Mouse (Mus musculus): ENCODE data around the gene Gna11. TPM values are rescaled to one million over a fixed set of nuclear protein-coding genes. Genes with fewer than 3 reads are reported as not detected.

The Gna11 gene
- 73.4 and 77.2 TPM in 2 replicates for polyA plus RNA-seq (2016; fragmentation: Nextera tagmentation; extraction: Ambion mirVana)

- H3K27me3 ChIP-seq (ENCODE audit: poor library complexity, severe bottlenecking) = 0 out of 2 replicates have a peak, but pooled peaks cover 6% of the 10 kb centered on the region
- no peaks in the 10 kb centered on the region for H3K9me3 ChIP-seq
- peak within 1 kb of the TSS; percentile 94 for H3K27ac ChIP-seq
- peak within 1 kb of the TSS; percentile 97 for H3K4me3 ChIP-seq
- peaks cover 29% of the 10 kb centered on the region for H3K36me3 ChIP-seq (replicated peaks)
- H3K4me1 ChIP-seq = peaks cover 42% of the 10 kb centered on the region
- 1% methylated on average over 59 of the region's 59 CpGs for WGBS
- peak; percentile 99 for DNase-seq (ENCODE audit: extremely low spot score, low spot score)
Measured at GRCm38 (mm10) chr10:81545161-81545747, at the start of gene Gna11. Gna11 (minus strand) TSS chr10:81545190.

- Histone ChIP-seq H3K9me3 (no peaks in the 10 kb centered on the region), H3K4me1 (peaks cover 40% of the 10 kb centered on the region), H3K36me3 (replicated peaks) (no peaks in the 10 kb centered on the region), H3K27me3 (ENCODE audit: poor library complexity, severe bottlenecking) (peaks cover 100% of the 10 kb centered on the region), H3K27ac (no peak overlapping the region), H3K4me3 (no peak overlapping the region)
- WGBS = 81% methylated on average over 18 of the region's 18 CpGs
- DNase-seq (ENCODE audit: extremely low spot score, low spot score) = no peak
Measured at GRCm38 (mm10) chr10:81593935-81594334, 48.9 kb upstream of the Gna11 start.

- H3K4me1 ChIP-seq = peaks cover 33% of the 10 kb centered on the region
- no peaks in the 10 kb centered on the region for H3K36me3 ChIP-seq (replicated peaks)
- no peak overlapping the region for H3K4me3 ChIP-seq
- H3K9me3 ChIP-seq = no peaks in the 10 kb centered on the region
- no peak for DNase-seq (ENCODE audit: extremely low spot score, low spot score)
- WGBS = 76% methylated on average over 4 of the region's 4 CpGs
- H3K27me3 ChIP-seq (ENCODE audit: poor library complexity, severe bottlenecking) = peaks cover 100% of the 10 kb centered on the region
- no peak overlapping the region for H3K27ac ChIP-seq
Measured at GRCm38 (mm10) chr10:81593223-81593622, 48.2 kb upstream of the Gna11 start.

- H3K4me3 ChIP-seq = no peak overlapping the region
- no peaks in the 10 kb centered on the region for H3K36me3 ChIP-seq (replicated peaks)
- 84% methylated on average over 7 of the region's 7 CpGs for WGBS
- H3K4me1 ChIP-seq = peaks cover 27% of the 10 kb centered on the region
- peaks cover 100% of the 10 kb centered on the region for H3K27me3 ChIP-seq (ENCODE audit: poor library complexity, severe bottlenecking)
- no peaks in the 10 kb centered on the region for H3K9me3 ChIP-seq
- no peak overlapping the region for H3K27ac ChIP-seq
- no peak for DNase-seq (ENCODE audit: extremely low spot score, low spot score)
Measured at GRCm38 (mm10) chr10:81592631-81593030, 47.6 kb upstream of the Gna11 start.

GRCm38 (mm10) chr10:81591846-81592245, 46.9 kb upstream of the Gna11 start:
- Histone ChIP-seq H3K27ac (no peak overlapping the region), H3K36me3 (replicated peaks) (no peaks in the 10 kb centered on the region), H3K27me3 (ENCODE audit: poor library complexity, severe bottlenecking) (peaks cover 100% of the 10 kb centered on the region), H3K9me3 (no peaks in the 10 kb centered on the region), H3K4me1 (peaks cover 19% of the 10 kb centered on the region), H3K4me3 (no peak overlapping the region)
- no peak for DNase-seq (ENCODE audit: extremely low spot score, low spot score)
- WGBS = 73% methylated on average over 9 of the region's 9 CpGs

- Histone ChIP-seq H3K36me3 (replicated peaks) (no peaks in the 10 kb centered on the region), H3K9me3 (no peaks in the 10 kb centered on the region), H3K4me3 (no peak overlapping the region), H3K4me1 (peaks cover 10% of the 10 kb centered on the region; the same call in 1 of the 2 replicates), H3K27ac (no peak overlapping the region), H3K27me3 (ENCODE audit: poor library complexity, severe bottlenecking) (peaks cover 100% of the 10 kb centered on the region)
- no peak for DNase-seq (ENCODE audit: extremely low spot score, low spot score)
- WGBS = 73% methylated on average over 7 of the region's 7 CpGs
Measured at GRCm38 (mm10) chr10:81588739-81589138, 43.7 kb upstream of the Gna11 start.

- DNase-seq (ENCODE audit: extremely low spot score, low spot score) = no peak
- peaks cover 100% of the 10 kb centered on the region for H3K27me3 ChIP-seq (ENCODE audit: poor library complexity, severe bottlenecking)
- H3K9me3 ChIP-seq = no peaks in the 10 kb centered on the region
- H3K4me1 ChIP-seq = peaks cover 42% of the 10 kb centered on the region
- no peak overlapping the region for H3K27ac ChIP-seq
- no peaks in the 10 kb centered on the region for H3K36me3 ChIP-seq (replicated peaks)
- H3K4me3 ChIP-seq = no peak overlapping the region
- WGBS = 57% methylated on average over 6 of the region's 6 CpGs
Measured at GRCm38 (mm10) chr10:81583347-81583746, 38.4 kb upstream of the Gna11 start.

GRCm38 (mm10) chr10:81580441-81581070, 35.6 kb upstream of the Gna11 start:
- H3K4me1 ChIP-seq = peaks cover 50% of the 10 kb centered on the region
- 57% methylated on average over 25 of the region's 25 CpGs for WGBS
- no peak for DNase-seq (ENCODE audit: extremely low spot score, low spot score)
- no peaks in the 10 kb centered on the region for H3K9me3 ChIP-seq
- 0 out of 2 replicates have a peak overlapping the region, but pooled peaks have one; percentile 1 for H3K27ac ChIP-seq
- H3K36me3 ChIP-seq (replicated peaks) = no peaks in the 10 kb centered on the region
- H3K4me3 ChIP-seq = no peak overlapping the region
- H3K27me3 ChIP-seq (ENCODE audit: poor library complexity, severe bottlenecking) = peaks cover 100% of the 10 kb centered on the region

GRCm38 (mm10) chr10:81579967-81580366, 35.0 kb upstream of the Gna11 start:
- H3K27ac ChIP-seq = 0 out of 2 replicates have a peak overlapping the region, but pooled peaks have one; percentile 1
- H3K36me3 ChIP-seq (replicated peaks) = no peaks in the 10 kb centered on the region
- no peaks in the 10 kb centered on the region for H3K9me3 ChIP-seq
- H3K4me1 ChIP-seq = peaks cover 53% of the 10 kb centered on the region
- peaks cover 100% of the 10 kb centered on the region for H3K27me3 ChIP-seq (ENCODE audit: poor library complexity, severe bottlenecking)
- WGBS = 74% methylated on average over 4 of the region's 4 CpGs
- H3K4me3 ChIP-seq = no peak overlapping the region
- DNase-seq (ENCODE audit: extremely low spot score, low spot score) = no peak

GRCm38 (mm10) chr10:81575695-81576094, 30.7 kb upstream of the Gna11 start:
- DNase-seq (ENCODE audit: extremely low spot score, low spot score) = no peak
- Histone ChIP-seq H3K9me3 (peaks cover 4% of the 10 kb centered on the region; the same call in 1 of the 2 replicates), H3K4me1 (peaks cover 63% of the 10 kb centered on the region), H3K27me3 (ENCODE audit: poor library complexity, severe bottlenecking) (peaks cover 90% of the 10 kb centered on the region), H3K36me3 (replicated peaks) (no peaks in the 10 kb centered on the region), H3K27ac (peak overlapping the region; percentile 25), H3K4me3 (peak overlapping the region; percentile 55)
- WGBS = 4% methylated on average over 6 of the region's 6 CpGs

GRCm38 (mm10) chr10:81575208-81575631, 30.2 kb upstream of the Gna11 start:
- H3K4me1 ChIP-seq = peaks cover 63% of the 10 kb centered on the region
- peak overlapping the region; percentile 25 for H3K27ac ChIP-seq
- WGBS = under 1% methylated on average over 30 of the region's 30 CpGs

GRCm38 (mm10) chr10:81574081-81575056, 29.4 kb upstream of the Gna11 start, which contains the start of gene Tle2:
Tle2 (plus strand) TSS chr10:81574561.
- no peak for DNase-seq (ENCODE audit: extremely low spot score, low spot score)
- 21% methylated on average over 10 of the region's 10 CpGs for WGBS
- Histone ChIP-seq H3K27me3 (ENCODE audit: poor library complexity, severe bottlenecking) (peaks cover 85% of the 10 kb centered on the region), H3K36me3 (replicated peaks) (no peaks in the 10 kb centered on the region), H3K9me3 (peaks cover 4% of the 10 kb centered on the region; the same call in 1 of the 2 replicates), H3K4me3 (peak within 1 kb of the TSS; percentile 55), H3K27ac (peak within 1 kb of the TSS; percentile 25), H3K4me1 (peaks cover 69% of the 10 kb centered on the region)

More at GRCm38 (mm10) chr10:81575208-81575631, 30.2 kb upstream of the Gna11 start:
- peaks cover 4% of the 10 kb centered on the region; the same call in 1 of the 2 replicates for H3K9me3 ChIP-seq
- peak overlapping the region; percentile 55 for H3K4me3 ChIP-seq
- no peak for DNase-seq (ENCODE audit: extremely low spot score, low spot score)
- H3K27me3 ChIP-seq (ENCODE audit: poor library complexity, severe bottlenecking) = peaks cover 86% of the 10 kb centered on the region
- no peaks in the 10 kb centered on the region for H3K36me3 ChIP-seq (replicated peaks)

Measured in forebrain, embryonic 10.5 days (tissue).